Mouse (Mus musculus): ENCODE data around the gene Lmna.

Gene Lmna

GRCm38 (mm10) chr3:88447676-88448183, 62.0 kb downstream of the Lmna start:
- no peak for DNase-seq (ENCODE audit: low read depth)

DNA sequence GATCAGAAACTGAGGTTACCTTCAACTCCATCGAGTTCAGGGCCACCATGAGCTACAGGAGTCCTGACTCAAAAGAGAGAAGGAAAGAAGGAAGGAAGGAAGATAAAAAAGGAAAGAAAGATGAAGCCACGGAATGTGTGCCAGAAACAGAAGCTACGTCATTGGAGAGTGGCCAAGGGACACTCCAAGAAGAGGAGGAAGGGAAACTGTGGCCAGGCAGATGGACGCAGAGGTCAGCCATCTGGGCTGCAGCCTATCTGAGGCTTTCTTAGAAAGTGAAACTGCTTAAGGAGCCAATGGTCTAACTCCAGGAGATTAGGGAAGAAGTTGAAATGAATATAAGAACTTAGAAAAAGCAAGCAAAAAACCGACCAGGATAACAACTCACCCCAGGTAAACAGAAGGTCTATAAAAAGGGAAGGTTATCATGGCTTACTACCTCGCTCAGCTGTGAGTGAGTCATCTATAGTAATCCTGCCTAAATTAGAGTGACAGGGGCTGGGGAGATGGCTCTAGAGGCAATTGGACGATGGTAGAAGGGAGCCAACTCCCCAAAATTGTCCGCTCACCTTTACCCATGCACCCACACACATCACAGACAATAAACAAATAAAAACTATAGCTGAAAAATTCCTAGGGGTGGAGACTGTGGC, 63.2 kb downstream of the Lmna start:
- DNase-seq (ENCODE audit: low read depth), result no peak

DNA sequence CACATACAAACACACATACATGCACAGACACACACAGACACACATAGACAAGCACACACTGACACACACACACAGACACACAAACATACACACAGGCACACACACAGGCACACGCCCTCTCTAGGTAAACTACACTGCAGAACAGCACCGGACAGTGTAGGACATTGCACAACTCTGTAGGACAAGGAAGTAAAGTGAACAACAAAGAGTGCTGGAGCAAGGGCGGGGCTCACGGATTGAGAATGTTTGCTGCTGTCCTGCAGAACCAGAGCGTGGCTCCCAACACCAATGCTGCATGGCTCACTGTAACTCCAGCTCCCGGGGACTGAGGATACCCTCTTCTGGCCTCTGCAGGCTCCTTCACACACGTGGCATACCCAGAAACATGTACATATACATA, 66.9 kb downstream of the Lmna start:
- DNase-seq (ENCODE audit: low read depth), result no peak

GRCm38 (mm10) chr3:88442488-88442887, 67.3 kb downstream of the Lmna start:
- no peak for DNase-seq (ENCODE audit: low read depth)

DNA sequence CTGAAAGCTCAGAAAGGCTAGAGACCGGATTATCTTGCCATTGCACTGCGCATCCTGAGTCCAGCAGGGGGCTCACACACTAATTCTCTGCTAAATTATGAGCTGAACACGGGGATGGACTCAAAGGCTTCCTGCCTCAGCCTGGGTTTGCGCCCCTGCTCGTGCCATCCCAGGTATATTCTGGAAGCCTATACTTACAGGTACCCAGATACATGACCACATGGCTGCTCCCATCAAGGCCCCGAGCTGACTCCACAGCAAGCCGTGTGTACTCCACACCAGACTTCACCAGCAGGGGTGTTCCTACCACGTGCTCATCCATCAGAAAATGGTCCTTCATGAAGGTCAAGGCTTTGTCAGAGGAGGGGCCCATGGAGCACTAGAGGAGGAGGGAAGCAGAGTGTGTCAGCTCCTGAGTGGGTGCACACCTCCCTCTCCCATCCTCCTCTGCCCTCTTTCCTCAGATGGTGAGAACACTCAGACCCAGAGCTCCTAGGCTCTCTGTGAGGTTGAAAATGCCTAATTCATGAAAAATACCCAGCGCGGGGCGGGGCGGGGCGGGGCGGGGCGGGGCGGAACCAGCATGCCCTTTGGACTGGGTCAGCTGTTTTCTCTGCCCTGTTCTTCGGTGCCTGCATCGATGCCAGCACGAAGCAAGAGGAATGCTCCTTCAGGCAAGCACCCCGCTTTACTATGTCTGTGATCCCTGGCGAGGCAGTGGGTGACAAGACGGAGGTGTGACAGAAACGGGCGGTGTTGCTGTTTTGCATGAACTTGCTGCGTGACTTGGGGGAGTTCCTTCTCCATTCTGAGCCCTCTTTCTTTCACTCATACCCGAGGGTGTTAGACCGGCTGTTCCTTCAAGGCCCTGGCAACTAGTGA, 69.0 kb downstream of the Lmna start:
- DNase-seq (ENCODE audit: low read depth), result peak; percentile 73

- DNase-seq (ENCODE audit: low read depth), result no peak
These were observed 70.2 kb downstream of the Lmna start for GRCm38 (mm10) chr3:88439582-88439981.

DNA sequence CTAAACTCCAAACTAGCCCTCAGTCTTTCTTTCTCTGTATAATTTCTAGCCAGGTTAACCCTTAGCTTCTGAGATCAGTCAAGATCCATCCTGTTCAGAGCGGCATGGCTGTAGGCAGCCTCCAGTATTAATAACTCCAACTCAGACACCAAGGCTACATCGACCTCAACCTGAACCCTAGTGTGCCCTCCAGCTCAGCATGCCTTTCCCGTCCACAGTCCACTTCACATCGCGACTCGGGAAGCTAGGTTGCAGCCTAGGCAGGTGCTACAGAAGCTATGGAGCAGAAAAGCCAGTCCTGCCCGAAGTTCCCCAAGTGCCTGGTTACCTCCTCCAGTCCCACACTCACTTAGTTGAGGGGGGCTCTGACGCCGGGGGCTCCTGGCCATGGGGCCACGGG, 72.3 kb downstream of the Lmna start:
- no peak for DNase-seq (ENCODE audit: low read depth)

GRCm38 (mm10) chr3:88436395-88437201, 73.2 kb downstream of the Lmna start:
- DNase-seq (ENCODE audit: low read depth), result no peak

GRCm38 (mm10) chr3:88435515-88435914, 74.2 kb downstream of the Lmna start:
- DNase-seq (ENCODE audit: low read depth), result no peak

Measured in naive thymus-derived CD4-positive, alpha-beta T cell, adult 2 months (primary cell).